Comparison of ENCODE assay signal across 8 mouse cellular contexts in genomic region chr9:51985493-51986099, GRCm38 (mm10). TPM values are rescaled to one million over a fixed set of nuclear protein-coding genes. Genes with fewer than 3 reads are reported as not detected.
DNase-seq lines count a peak whose midpoint lies in the region; ATAC-seq lines count a peak whose summit lies in the region.

No protein-coding gene starts in this region.

- no peak overlapping the region for H3K4me2 ChIP-seq in kidney, embryonic 14.5 days (replicated peaks; ENCODE audit: low read depth, low read length)

- WGBS in kidney, embryonic 14.5 days = 81% methylated on average over 11 of the region's 11 CpGs

- no peaks in the 10 kb centered on the region for H3K4me1 ChIP-seq in kidney, embryonic 14.5 days (ENCODE audit: control insufficient read depth, insufficient read depth, low read length)

- no peaks in the 10 kb centered on the region for H3K9me3 ChIP-seq in kidney, embryonic 14.5 days (ENCODE audit: control insufficient read depth, low read length)

- DNase-seq in adrenal gland, adult (ENCODE audit: inconsistent age in 2 of 2, low spot score in 1 of 2) = peak; percentile 38 to 81
- DNase-seq in adrenal gland, postnatal 4 days (ENCODE audit: low spot score in 2 of 2) = no peak
- peak; percentile 43 for DNase-seq in kidney, adult 9 months
- DNase-seq in layer of hippocampus, adult 18-20 months (ENCODE audit: low spot score in 2 of 2) = peak; percentile 72 to 85
- peak; percentile 74 to 77 for DNase-seq in right cerebral cortex, adult 2 months (ENCODE audit: low spot score in 2 of 2)
- no peak for DNase-seq in spleen, adult 18-20 months
- DNase-seq in B cell, adult 2 months = no peak

- H3K4me3 ChIP-seq in kidney, embryonic 14.5 days (ENCODE audit: low read length) = no peak overlapping the region

- no peak overlapping the region for H3K9ac ChIP-seq in kidney, embryonic 14.5 days (ENCODE audit: low read depth, low read length)

- no peaks in the 10 kb centered on the region for H3K27me3 ChIP-seq in kidney, embryonic 14.5 days (ENCODE audit: control insufficient read depth, insufficient read depth, low read length)

- no peaks in the 10 kb centered on the region for H3K36me3 ChIP-seq in kidney, embryonic 14.5 days (ENCODE audit: control insufficient read depth, insufficient read depth, low read length)

- H3K27ac ChIP-seq in kidney, embryonic 14.5 days (ENCODE audit: low read depth, low read length) = no peak overlapping the region

- no peak for ATAC-seq in kidney, embryonic 14.5 days (ENCODE audit: low FRiP score, low TSS enrichment)

RNA-seq across cellular contexts. Expression of gene Fdx1, which starts 22.2 kb away (rescaled TPM):
- total RNA-seq in adrenal gland, postnatal 4 days (2021) = 100 to 1,000 TPM; 853 to 953 TPM
- polyA plus RNA-seq in kidney, embryonic 14.5 days (2014; fragmentation: Nextera tagmentation; extraction: Ambion mirVana) = 93.5 and 110 TPM in 2 replicates
- total RNA-seq in layer of hippocampus, adult 18-20 months (2021) = 10 to 100 TPM; 20.6 to 25.7 TPM

Comparison
In these comparisons a context has a peak if more than half of its experiments do, and no peak if none do; other contexts are left out.
1. DNase-seq: peak in adrenal gland, adult (2 of 2), kidney, adult 9 months (single experiment), layer of hippocampus, adult 18-20 months (2 of 2) and right cerebral cortex, adult 2 months (2 of 2); none in adrenal gland, postnatal 4 days (0 of 2), spleen, adult 18-20 months (0 of 2) and B cell, adult 2 months (0 of 2).
2. RNA of gene Fdx1, which starts 22.2 kb away (total RNA-seq): 853 to 953 TPM in adrenal gland, postnatal 4 days; 20.6 to 25.7 TPM in layer of hippocampus, adult 18-20 months; every median in the first group is over 10 times any median in the second.